Mouse (Mus musculus): ENCODE results near the gene R3hdm2.

R3hdm2 gene

DNA sequence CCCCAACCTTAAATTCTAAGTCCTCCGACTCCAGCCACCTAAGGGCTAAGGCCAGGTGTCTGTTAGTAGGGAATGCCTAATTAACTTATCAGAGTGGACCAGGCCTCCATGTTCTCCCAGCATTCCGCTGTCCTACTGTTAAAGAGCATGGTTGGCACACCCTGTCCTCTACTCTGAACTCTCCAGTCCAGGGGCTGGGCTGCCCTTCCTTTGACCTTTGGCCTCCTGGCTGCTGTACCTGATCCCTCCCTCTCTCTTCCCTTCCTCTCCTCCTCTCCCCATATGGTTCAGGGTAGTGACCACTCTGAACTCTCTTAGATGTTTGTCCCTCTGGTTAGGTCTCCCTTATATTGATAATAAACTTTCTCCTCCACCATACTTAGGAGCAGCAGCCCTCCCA, 45.7 kb downstream of the R3hdm2 start:
- no peak for DNase-seq (ENCODE audit: low read depth)

DNA sequence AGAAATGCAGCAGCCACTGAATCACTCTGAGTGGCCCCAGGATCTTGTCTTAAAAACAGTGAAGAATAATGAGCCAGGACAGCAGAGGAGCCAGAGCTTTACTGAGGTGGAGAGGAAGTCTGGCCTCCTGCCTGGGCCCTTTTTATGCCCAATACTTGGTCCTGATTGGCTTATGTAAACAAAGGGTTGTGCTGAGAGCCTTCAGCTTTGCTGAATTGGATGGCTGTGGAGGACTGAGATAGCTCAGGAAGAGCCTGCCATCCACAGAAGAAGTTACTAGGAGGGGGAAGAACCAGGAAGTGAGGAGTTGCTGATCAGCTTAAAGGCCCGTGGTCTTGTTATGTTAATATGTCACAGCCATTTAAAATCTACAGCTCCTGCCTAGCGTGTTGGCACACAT, 46.5 kb downstream of the R3hdm2 start:
- DNase-seq (ENCODE audit: low read depth): no peak

DNA sequence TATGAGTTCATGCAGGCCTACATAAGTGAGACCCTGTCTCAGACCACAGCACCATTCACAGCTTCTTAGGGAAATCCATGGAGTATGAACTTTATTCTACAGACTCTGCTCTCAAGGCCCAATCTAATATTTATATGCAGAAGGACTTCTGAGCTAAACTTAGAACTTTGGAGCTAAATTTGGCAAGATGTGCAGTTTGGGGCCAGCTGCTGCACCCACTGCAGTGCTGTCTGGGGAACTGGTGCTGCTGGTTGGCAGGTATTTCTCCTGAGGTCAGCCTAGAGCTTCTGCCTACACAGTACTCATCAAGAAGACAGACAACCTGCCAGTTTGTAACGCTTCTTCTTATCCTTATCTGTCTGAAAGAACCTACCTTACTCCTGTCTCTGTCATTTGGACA, 47.0 kb downstream of the R3hdm2 start:
- DNase-seq (ENCODE audit: low read depth): no peak

DNA sequence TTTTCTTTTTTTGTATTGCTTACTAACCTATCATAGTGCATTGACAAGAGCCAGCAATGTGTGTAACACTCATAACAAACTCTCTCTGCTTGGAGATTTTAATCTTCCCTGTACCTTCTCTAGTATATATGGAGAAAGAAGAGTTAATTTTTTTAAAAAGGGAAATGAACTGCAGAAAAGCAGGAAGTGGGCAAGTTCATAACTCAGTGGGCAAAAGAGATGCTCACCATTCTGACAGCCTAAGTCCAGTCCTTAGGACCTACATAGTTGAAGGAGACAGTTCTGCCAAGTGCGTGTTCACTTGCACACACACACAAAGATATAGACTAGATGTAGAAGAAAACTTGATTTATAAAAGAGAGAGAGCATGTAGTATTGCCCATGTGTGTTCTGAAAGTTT, 47.9 kb downstream of the R3hdm2 start:
- no peak for DNase-seq (ENCODE audit: low read depth)

DNA sequence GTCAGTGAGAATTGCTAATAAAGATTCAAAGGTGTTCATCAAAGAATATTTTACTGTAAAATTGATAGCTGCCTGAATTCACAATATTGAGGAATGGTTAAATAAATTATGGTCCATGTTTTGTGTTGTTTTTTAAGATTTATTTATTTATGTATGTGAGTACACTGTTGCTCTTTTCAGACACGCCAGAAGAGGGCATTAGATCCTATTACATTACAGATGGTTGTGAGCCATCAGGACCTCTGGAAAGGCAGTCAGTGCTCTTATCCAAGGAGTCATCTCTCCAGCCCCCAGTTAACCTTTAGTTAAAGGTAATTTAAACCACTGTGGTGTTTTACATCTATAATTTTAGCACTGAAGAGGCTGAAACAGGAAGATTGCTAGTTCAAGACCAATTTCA, 49.4 kb downstream of the R3hdm2 start:
- DNase-seq (ENCODE audit: low read depth): no peak

DNA sequence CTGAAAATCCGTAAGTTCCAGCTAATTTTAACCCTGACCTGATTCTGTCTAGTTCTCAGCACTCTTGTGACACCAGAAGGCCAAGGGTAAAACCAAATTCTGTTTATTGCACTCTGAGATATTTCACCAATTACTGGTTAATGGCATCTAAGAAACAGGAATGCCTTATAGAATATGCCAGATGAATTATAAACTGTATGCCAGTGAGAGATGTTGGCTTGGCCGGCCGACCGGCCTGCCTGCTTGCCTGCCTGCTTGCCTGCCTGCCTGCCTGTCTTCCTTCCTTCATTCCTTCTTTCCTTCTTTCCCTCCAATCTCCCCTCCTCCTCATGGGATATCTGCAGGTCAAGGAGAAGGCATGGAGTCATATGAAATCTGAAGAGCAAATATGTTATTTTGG, 52.3 kb downstream of the R3hdm2 start:
- DNase-seq (ENCODE audit: low read depth): no peak

DNA sequence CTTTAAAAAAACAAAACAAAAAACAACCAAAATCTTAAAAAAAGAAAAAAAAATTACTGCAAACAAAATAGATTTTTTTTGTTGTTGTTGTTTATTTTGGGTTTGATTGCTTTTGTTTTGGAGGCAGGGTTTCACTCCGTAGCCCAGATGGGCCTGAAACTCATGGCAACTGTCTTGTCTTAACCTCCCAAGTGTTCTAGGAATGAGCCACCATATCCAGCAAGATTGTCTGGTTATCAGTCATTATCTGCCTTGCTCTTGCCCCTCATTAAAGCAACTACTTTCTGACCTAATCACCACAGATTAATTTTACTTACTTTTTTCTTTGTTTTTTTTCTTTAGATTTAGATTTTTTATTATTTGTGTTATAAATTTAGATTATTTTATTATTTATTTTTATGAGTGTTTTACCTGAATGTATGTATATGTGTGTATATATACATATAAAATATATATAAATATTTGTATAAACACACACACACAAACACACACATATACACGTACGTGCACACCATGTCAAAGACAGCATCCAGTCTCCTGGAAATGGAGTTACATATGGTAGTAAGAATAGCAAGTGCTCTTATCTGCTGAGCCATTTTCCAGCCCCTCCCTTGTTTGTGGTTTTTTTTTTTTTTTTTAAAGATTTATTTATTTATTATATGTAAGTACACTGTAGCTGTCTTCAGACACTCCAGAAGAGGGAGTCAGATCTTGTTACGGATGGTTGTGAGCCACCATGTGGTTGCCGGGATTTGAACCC, 57.4 kb downstream of the R3hdm2 start:
- DNase-seq (ENCODE audit: low read depth): no peak

DNA sequence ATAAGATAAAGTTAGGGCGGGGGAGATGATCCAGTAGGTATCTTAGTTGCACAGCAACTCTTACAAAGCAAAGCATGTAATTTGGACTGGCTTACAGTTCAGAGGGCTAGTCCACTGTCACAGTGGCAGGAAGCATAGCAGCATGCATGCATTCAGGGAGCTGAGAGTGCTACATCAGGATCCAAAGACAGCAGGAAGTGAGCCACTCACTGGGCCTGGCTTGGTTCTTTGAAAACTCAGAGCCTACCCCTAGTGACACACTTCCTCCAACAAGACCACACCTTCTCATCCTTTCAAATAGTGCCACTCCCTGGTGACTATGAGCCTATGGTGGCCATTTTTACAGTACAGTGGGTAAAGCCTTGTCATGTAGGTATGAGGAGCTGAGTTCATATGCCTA, 73.6 kb downstream of the R3hdm2 start:
- no peak for DNase-seq (ENCODE audit: low read depth)

DNA sequence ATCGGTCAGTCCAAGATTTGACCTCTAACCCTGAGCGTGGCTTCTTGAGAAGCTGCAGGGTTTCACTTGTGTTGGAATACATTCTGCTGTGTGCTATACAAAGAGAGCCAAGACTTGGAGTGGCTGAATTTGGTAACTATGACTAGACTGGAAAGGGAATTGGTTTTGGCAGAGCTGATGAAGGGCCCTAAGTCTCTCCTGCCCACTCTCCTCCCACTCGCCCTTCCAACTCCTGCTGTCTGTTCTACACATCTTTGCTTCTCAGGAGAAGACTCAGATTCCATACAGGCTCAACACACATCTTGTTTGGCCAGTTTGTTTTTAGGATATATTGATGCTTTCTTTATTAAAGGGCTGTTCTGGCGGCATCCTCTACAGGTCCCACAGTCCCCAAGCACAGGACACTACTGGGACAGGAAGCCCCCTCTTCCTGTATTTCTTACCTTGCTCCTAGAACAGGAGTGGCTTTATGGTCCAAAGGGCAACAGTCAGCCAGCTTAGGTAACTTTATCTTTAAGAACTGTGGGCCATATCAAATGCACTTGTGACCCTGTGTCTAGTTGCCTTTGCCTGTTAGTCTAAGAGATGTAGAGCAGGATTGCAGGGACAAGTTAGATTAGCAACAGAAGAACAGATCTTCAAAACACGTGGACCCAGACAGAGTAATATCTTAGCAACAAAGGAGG, 82.4 kb downstream of the R3hdm2 start:
- no peak for DNase-seq (ENCODE audit: low read depth)

DNA sequence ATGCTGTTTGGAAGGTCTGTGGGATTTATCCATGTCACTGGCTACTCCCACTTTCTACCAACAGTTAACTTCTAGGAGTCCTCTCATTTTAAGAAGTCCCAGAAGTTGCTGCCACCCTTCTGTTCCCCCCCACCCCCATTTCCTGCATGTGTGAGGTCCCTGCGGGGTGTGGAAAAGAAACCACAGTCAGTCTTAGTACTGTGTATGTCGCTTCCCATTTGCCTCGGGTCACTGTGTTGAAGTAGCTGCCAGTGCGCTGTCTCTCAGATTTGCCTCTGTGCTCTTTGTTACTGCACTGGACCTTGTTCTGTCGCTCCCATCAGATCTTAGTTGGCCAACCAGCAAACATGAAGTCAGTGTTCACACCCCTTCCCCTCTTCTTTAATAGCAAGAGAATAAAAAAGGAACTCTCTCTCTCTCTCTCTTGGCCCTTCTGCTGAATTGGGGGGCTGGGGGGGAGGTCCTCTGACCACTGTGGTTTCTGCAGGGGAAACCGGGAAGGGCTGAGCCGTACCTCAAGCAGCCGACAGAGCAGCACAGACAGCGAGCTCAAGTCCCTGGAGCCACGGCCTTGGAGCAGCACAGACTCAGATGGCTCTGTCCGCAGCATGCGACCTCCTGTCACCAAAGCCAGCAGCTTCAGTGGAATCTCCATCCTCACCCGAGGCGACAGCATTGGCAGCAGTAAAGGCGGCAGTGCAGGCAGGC, 91.3 kb downstream of the R3hdm2 start:
- peak; percentile 31 for DNase-seq (ENCODE audit: low read depth)

DNA sequence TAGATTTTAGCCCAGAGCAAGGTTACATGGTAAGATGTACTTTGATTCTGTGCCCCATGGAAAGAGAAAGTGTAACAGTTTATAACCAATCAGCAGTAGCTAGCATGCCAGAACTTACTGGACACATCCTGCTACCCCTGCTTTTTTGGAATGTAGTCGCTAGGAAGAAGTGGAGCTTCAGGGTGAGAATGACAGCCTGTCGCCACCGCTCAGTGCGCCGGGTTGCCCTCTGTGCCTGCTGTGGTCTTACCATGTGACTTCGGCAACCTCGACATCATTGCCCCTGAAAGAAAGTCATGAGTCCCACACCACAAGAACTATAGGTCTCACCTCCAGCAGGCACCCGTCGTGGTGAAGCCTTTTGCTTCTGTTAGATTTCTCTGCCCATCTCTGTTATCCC, 92.6 kb downstream of the R3hdm2 start:
- no peak for DNase-seq (ENCODE audit: low read depth)

DNA sequence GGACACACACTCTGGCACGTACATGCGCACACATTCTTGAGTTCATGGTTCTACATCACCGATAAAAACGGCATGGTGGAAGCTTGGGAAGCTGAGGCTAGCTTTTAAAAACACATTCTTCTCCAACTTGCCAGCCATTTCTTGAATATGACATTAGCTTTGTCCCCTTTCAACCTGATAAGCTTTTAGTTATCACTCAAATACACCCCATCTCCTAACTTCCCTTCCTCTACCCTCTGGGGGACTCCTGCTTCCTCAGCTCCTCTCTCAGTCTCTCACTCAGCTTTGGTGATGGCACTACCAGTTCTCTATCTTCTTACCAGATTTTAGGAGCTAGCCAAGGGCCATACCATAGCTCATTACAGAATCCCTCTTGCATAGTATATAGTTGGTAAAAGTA, 95.0 kb downstream of the R3hdm2 start:
- DNase-seq (ENCODE audit: low read depth): no peak

DNA sequence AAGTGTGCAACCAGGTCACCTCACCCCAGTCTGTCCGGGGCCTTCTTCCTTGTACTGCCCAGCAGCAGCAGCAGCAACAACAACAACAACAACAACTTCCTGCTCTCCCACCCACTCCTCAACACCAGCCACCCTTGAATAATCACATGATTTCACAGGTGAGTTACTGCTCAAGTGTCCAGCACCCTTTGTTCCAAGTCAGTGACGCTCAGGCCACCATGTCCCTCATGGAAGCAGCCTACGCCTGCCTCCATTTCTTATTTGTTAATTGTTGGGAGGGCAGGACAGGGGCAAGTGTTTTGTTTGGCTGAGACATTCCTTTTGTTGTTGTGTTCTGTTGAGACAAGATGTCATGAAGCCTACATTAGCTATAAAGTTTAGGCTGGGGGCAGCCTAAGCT, 96.4 kb downstream of the R3hdm2 start:
- no peak for DNase-seq (ENCODE audit: low read depth)

DNA sequence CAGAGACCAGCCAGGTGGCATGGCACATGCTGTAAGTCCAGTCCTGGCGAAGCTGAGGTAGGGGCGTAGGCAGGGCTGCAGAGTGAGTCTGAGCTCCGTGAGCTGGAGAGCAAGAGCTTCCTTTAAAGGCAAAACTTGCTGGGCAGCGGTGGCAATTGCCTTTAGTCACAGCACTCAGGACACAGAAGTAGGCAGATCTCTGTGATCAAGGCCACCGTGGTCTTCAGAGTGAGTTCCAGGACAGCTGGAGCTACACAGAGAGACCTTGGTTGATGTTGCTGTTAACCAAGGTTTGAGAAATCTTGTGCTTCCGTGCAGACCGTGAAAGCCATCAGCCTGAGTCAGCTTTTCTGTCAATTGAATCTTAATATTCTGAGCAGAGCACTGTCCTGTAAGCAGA, 97.2 kb downstream of the R3hdm2 start:
- DNase-seq (ENCODE audit: low read depth): no peak

DNA sequence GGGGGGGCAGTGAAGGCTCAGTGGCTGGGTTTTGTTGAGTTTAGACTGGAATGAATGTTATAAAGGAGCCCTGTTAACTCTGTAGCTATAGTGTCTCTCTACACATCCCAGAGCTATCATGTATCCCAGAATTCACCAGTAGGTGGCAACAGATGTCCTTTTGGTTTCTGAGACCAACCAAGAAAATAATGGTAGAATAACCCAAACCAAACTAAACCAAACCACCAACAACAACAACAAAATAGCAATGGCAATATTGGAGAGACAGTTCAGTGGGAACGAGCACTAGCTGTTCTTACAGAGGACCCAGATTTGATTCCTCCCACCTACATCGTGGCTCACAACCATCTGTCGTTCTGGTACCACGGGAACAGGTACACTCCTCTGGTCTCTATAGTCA, 99.0 kb downstream of the R3hdm2 start:
- peak; percentile 50 for DNase-seq (ENCODE audit: low read depth)

DNA sequence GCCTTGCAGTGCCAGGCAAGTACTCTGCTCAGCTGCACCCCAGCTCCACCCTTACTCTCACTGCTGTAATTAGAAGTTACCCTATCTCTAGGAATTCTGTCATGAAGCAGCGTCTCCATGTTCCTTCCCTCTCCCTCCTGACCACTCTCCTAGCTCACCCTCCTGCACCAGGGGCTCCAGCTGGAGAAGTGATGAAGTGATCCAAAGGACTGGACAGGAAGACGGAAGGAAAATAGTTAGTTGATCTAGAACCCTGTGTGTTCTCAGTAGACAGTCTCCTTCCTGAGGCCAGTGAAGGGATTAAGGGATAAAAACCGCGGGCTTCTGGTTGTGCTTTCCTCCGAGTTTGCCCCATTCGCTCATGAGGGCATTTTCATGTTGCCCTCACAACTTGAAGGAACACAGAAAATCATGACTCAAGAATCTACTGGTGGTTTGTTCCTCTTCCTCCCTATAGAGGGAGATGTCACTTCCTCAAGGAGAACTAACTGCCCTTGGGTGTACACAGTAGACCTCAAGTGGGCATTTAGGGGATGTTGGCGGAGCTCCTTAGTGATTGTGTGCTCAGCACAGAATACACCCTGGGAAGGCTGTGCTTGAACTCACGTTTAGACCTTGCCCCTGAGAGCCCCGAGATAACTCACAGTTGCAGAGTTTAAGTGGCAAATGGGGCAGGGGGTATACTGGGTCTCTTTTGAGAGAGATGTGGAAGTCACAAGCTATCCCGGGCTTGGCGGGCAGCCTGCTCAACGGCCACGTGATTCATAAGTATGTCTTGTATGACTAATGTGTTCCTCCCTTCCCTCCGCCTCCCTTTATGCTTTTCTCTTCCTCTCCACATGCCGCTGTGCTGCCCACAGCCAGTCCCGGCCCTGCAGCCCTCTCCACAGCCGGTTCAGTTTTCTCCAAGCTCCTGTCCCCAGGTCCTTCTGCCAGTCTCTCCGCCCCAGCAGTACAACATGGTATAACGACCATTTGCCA, 101.0 kb downstream of the R3hdm2 start:
- no peak for DNase-seq (ENCODE audit: low read depth)

DNA sequence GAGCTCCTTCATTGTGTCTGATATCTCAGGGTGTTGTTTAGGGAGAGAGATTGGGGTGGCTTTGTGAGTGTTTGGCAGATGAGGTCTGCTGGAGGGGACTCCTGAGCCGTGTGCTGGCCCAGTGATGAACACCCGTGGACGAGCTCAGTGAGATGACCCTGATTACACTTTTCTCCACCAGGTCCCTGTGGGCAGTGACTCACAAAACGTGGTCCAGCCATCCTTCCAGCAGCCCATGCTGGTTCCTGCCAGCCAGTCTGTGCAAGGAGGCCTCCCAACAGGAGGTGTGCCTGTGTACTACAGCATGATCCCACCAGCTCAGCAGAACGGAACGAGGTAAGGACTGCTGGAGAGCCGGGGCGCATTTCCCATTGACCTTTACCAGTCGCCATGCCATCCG, 105.1 kb downstream of the R3hdm2 start:
- DNase-seq (ENCODE audit: low read depth): no peak

DNA sequence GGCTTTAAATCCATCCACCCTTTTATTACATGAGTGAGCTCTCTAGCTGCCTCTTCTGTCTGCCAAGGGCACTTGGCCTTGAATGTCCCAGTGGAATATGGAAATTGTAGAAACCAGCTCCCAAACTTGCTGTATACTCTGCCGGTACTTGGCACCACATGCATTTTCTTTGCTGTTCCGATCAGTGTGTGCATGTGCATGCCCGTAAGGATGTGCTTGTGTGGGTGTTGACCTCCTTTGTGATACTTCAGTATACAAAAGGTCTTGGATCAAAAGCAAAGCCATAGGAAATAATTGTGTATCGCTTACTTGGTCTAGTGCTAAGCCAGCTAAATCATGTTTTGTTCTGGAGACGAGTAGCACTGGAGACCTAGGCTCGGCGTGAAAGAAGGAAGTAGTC, 108.7 kb downstream of the R3hdm2 start:
- DNase-seq (ENCODE audit: low read depth): no peak

DNA sequence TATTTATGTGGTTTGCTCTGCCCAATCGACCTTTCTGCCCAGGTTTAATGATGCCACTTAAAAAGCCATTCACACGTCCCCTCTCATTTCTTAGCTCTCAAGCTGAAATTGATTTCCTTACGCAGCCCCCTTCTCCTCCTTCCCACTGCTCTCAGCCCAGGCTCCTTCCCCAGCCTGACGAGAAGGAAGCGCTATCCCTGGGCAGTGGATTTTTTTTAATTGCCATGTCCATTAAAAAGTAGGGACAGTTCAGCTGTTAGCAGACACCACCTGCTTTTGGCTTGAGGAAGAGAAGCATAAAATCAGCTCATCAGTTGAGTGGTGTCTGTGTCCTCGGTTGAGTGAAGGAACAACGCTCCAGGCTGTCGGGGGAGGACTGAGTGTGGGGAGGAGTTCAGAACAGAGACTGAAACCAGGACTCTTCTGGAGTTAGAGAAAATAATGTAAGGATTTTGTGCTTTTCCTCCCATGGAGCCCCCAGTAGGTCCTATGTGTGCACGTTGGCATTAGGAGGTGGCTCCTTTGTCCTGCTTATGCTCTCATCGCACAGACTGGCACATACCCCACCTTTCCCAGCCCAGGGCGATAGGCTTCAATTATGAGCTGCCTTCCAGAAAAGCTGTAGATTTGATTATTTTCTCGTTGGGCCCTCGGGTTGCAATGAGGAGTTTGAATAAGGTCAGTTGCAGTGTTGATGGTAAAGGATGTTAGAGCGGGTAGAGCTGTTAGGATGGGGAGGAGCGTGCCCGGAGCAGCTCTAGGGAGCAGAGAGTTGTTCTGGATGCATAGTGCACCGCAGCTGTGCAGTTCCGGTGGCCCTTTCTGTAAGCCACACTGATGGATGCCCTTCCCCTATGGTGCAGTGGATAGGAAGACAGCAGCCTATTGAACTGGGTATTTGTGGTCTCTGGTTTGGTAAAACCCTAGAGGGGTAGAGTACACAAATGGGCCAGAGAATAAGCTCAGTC, 110.3 kb downstream of the R3hdm2 start:
- DNase-seq (ENCODE audit: low read depth): no peak

DNA sequence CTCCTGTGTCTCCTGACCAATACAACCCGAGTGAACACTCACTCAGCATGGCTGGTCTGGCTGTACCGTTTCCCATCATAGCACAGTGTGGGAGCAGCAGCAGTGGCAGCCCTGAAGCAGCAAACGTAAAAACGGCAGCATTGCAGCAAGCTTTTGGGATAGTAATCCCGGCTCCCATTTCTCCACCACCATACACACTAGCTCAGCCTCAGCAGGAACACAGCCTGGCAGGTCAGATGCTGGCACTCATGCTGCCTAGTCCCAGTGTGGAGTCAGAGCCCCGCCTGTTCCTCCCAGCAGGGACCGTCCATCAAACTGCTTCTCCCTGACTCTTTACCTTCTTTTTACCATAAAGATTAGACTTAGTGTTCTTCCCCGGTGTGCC, 111.0 kb downstream of the R3hdm2 start:
- no peak for DNase-seq (ENCODE audit: low read depth)

DNA sequence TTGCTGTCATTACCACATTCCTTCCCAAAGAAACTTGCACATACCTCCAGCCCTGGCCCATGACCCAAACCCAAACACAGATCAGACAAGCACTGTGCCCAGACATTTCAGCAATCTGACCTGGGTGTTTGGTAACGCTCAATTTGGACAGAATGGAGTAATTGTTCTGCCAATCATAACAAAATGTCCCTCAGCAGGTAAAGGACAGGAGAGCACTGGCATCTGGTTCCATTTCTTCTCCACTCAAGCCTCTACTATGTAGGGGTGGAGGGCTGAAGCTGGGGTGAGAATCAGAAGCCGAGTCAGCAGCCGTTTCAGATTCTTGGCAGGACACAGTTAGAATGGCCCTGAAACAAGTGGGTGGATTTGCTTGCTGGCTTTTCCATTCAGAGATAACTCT, 112.0 kb downstream of the R3hdm2 start:
- no peak for DNase-seq (ENCODE audit: low read depth)
